Mouse (Mus musculus) C2C12 (cell line): ENCODE data around the gene Arrb2. TPM values are rescaled to one million over a fixed set of nuclear protein-coding genes. Genes with fewer than 3 reads are reported as not detected.

Experiments used
- H3K27me3 ChIP-seq: one replicate; pipeline ENCODE4 v1.6.1; 2011; ENCODE audit not compliant: control insufficient read depth, insufficient read depth, insufficient read length
- H3K36me3 ChIP-seq: one replicate; pipeline ENCODE4 v1.6.1; 2011; ENCODE audit not compliant: control insufficient read depth, insufficient read depth
- H3K4me3 ChIP-seq: one replicate; pipeline ENCODE4 v1.5.1; 2011; ENCODE audit warnings: mild to moderate bottlenecking, control low read depth; ENCODE audit not compliant: poor library complexity, insufficient read depth, severe bottlenecking
- H3K79me2 ChIP-seq: one replicate; pipeline ENCODE4 v1.6.1; 2011; ENCODE audit not compliant: control insufficient read depth, insufficient read depth
- H3K79me3 ChIP-seq: one replicate; pipeline ENCODE4 v1.6.1; 2011; ENCODE audit warnings: low read depth, control low read depth
- H3ac ChIP-seq: one replicate; pipeline ENCODE3; 2011; ENCODE audit warnings: low read depth; ENCODE audit not compliant: control insufficient read depth, insufficient read length
- CEBPB ChIP-seq: IDR thresholded peaks from one replicate; pipeline ENCODE4 v1.6.1; 2011; ENCODE audit warnings: low read depth, mild to moderate bottlenecking, control low read depth, moderate library complexity
- CTCF ChIP-seq: IDR thresholded peaks from one replicate; pipeline ENCODE4 v1.5.1; 2011; ENCODE audit not compliant: control insufficient read depth, insufficient read depth, insufficient read length
- FOSL1 ChIP-seq: IDR thresholded peaks from one replicate; pipeline ENCODE4 v1.8.0; 2011; ENCODE audit warnings: mild to moderate bottlenecking, low read length; ENCODE audit not compliant: poor library complexity, insufficient read depth, severe bottlenecking
- MAX ChIP-seq: IDR thresholded peaks from one replicate; pipeline ENCODE4 v1.6.1; 2011; ENCODE audit warnings: mild to moderate bottlenecking, control low read depth
- MYOD1 ChIP-seq: IDR thresholded peaks from one replicate; pipeline ENCODE4 v1.6.1; 2011; ENCODE audit warnings: low read depth; ENCODE audit not compliant: control insufficient read depth, insufficient read length
- MYOG ChIP-seq: IDR thresholded peaks from one replicate; pipeline ENCODE4 v1.6.1; 2011; ENCODE audit not compliant: control insufficient read depth, insufficient read length; ENCODE audit errors: extremely low read depth
- USF1 ChIP-seq: IDR thresholded peaks from one replicate; pipeline ENCODE4 v1.6.1; 2011; ENCODE audit warnings: low read depth, mild to moderate bottlenecking, control low read depth, moderate library complexity
- polyA plus RNA-seq: library from polyadenylated mRNA; unstranded; fragments of >200 nt; fragmentation: generic; extraction: Trizol; gene quantifications from one replicate; pipeline ENCODE4 v1.2.1, GENCODE M21; 2012; ENCODE audit warnings: missing spikeins

Arrb2 gene
- polyA plus RNA-seq, 1 experiment, result 27.6 TPM

DNA sequence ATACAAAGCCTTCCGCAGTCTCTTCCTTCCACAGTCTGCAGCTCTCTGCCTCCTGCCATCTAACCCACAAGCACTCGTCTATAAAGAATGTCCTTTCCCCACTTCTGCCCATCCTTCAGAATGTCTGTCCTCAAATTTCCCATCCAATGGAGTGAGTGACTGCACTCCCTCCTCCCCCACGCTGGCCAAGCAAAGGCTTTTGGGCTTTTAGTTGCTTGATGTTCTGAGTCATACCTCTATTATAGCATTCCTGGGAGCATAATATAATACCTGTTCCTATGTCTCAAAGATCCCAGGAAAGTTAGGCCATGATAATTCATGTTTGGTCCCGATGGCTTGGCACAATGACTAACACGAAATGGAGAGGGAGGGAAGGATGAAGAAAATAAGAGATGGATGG, 861 bp upstream of the Arrb2 start:
- TF ChIP-seq MAX (no peak), CEBPB (no peak), USF1 (no peak), MYOD1 (no peak)
- H3K4me3 ChIP-seq, result peak overlapping the region; percentile 16
- peaks cover 24% of the 10 kb centered on the region for H3K79me2 ChIP-seq
- no peaks in the 10 kb centered on the region for H3K27me3 ChIP-seq
- H3K36me3 ChIP-seq, result peaks cover 11% of the 10 kb centered on the region
- no peak overlapping the region for H3ac ChIP-seq
- peaks cover 13% of the 10 kb centered on the region for H3K79me3 ChIP-seq

DNA sequence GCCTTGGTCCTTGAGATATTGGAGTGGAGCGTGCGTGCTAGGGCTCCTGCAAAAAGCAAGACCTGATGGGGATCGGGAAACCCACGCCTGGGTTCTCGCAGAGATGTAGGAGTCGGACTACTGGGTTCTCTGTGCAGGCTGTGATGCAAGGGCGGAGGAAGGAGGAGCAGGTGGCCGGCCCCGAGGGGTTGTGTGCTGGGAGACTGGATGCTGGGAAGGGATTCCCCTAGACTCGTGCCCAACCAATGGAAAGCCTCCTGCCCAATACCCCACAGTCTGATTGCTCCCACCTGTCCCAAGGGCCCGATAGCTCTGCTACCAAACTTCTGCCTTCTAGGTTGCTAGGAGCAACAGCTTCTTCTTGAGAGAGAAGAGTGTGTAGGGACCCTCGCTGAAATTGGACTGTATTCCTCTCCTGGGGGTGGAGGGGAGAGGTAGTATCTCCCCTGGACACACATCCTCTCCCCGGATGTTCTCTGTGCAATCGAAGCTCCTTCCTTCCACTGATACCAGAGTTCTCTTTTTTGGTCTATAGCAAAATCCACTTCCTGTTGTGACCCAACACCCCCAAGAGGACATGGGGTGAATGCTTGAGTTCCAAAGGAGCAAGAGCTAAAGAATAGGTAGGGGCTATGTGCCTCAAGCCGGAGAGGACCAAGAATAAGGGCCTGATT, 597 bp downstream of the Arrb2 start:
- H3K36me3 ChIP-seq, result peaks cover 25% of the 10 kb centered on the region
- TF ChIP-seq CTCF (no peak), FOSL1 (no peak), MAX (no peak), MYOG (no peak), MYOD1 (no peak), CEBPB (no peak), USF1 (no peak)

DNA sequence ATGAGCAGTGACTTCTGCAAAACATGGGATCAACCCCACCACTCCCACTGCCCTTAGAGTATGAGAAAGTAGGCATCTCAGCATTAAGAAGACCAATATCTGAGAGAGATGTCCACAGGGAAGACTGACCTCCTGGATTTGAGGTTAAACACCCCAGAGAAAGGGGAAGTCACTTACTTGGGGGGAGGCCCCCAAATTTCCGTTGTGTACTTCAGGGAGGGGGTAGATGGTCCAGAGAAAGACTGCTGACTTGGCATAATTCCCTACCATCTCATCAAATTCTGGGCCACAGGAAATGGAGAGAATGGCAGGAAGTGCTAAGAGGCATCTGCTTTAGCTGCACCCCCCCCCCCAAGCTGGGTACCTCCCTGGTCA, 1.1 kb downstream of the Arrb2 start:
- no peak overlapping the region for H3K4me3 ChIP-seq
- no peaks in the 10 kb centered on the region for H3K27me3 ChIP-seq
- no peak overlapping the region for H3ac ChIP-seq
- peaks cover 24% of the 10 kb centered on the region for H3K79me2 ChIP-seq
- H3K79me3 ChIP-seq, result peaks cover 13% of the 10 kb centered on the region
- TF ChIP-seq MYOG (no peak), USF1 (no peak), MYOD1 (no peak), CEBPB (no peak), FOSL1 (no peak), MAX (no peak), CTCF (no peak)
- H3K36me3 ChIP-seq, result peaks cover 25% of the 10 kb centered on the region

More for the DNA sequence above, 597 bp downstream of the Arrb2 start:
- Histone ChIP-seq H3K4me3 (peak overlapping the region; percentile 79), H3ac (peak overlapping the region; percentile 69), H3K27me3 (no peaks in the 10 kb centered on the region), H3K79me2 (peaks cover 24% of the 10 kb centered on the region), H3K79me3 (peaks cover 13% of the 10 kb centered on the region)

DNA sequence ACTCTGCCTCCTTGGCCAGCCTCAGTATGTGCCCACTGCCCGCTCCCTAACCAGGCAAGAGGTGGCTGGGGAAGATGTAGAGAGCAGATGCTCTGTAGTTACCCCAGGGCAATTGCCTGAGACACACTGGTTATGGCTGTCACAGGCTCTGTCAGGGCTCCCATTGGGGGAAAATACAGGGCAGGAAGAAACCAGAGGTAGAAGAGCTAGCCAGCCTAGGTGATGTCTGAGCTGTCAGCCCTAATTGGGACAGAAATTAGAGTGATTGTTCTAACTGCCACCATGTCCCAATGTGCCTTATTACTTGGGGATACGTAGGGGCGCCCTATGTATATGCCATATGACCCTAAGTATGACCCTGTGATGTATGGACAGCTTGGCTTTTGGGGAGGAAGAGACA, 1.5 kb downstream of the Arrb2 start:
- H3K27me3 ChIP-seq, result no peaks in the 10 kb centered on the region
- TF ChIP-seq CTCF (no peak), MYOG (no peak), USF1 (no peak), CEBPB (no peak), FOSL1 (no peak), MAX (no peak), MYOD1 (no peak)
- H3K4me3 ChIP-seq, result no peak overlapping the region
- peaks cover 13% of the 10 kb centered on the region for H3K79me3 ChIP-seq
- H3K79me2 ChIP-seq, result peaks cover 24% of the 10 kb centered on the region
- H3K36me3 ChIP-seq, result peaks cover 25% of the 10 kb centered on the region
- no peak overlapping the region for H3ac ChIP-seq

DNA sequence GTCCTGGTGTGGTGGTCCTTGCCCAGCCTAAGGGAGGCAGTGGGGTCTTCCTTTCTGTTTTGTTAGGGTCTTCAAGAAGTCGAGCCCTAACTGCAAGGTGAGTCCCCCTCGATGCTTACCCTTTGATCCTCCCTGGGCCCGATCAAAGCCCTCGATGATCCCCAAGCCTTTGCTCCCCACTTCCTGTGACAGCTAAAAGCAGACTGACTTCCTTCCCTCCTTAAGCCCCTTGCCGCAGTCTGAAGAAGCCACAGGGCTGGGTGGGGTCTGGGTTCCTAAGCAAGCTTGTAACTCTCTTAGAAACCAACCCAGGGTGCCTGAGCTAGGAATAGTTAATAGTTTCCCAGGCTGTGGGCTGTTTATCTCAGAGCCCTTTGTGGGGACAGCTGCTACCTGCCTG, 3.0 kb downstream of the Arrb2 start:
- peaks cover 39% of the 10 kb centered on the region for H3K36me3 ChIP-seq
- no peak for TF ChIP-seq FOSL1
- no peak for TF ChIP-seq MAX
- TF ChIP-seq USF1, result no peak
- TF ChIP-seq CEBPB, result no peak
- no peak for TF ChIP-seq CTCF
- TF ChIP-seq MYOG, result no peak
- TF ChIP-seq MYOD1, result no peak

DNA sequence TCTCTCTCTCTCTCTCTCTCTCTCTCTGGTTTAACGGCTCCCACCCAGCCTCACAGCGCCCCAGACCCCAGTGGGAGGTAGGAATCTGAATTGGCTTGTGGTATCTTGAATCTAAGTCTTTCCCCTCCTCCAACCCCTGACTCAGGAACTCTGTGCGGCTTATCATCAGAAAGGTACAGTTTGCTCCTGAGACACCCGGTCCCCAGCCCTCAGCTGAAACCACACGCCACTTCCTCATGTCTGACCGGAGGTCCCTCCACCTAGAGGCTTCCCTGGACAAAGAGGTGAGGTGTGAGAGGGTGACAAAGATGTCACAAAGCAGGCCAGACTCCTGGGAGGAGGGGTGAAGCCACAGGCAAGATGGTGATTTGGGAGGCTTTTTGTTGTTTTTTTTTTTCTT, 5.0 kb downstream of the Arrb2 start:
- H3ac ChIP-seq, result no peak overlapping the region
- H3K79me3 ChIP-seq, result peaks cover 13% of the 10 kb centered on the region
- TF ChIP-seq MAX, result no peak
- TF ChIP-seq MYOG, result no peak
- peaks cover 45% of the 10 kb centered on the region for H3K36me3 ChIP-seq
- H3K79me2 ChIP-seq, result peaks cover 24% of the 10 kb centered on the region
- no peak overlapping the region for H3K4me3 ChIP-seq
- H3K27me3 ChIP-seq, result no peaks in the 10 kb centered on the region

More for the DNA sequence above, 3.0 kb downstream of the Arrb2 start:
- Histone ChIP-seq H3K79me2 (peaks cover 24% of the 10 kb centered on the region), H3ac (no peak overlapping the region), H3K27me3 (no peaks in the 10 kb centered on the region), H3K79me3 (peaks cover 13% of the 10 kb centered on the region), H3K4me3 (no peak overlapping the region)
